Mouse (Mus musculus): ENCODE measurements around the gene Trim47. TPM values are rescaled to one million over a fixed set of nuclear protein-coding genes. Genes with fewer than 3 reads are reported as not detected.

The Trim47 gene
- total and polyA plus RNA-seq, 2 experiments from 2014 or later: 42.8 to 89.0 TPM

- H3K4me1 ChIP-seq (ENCODE audit: control insufficient read depth, insufficient read depth): no peaks in the 10 kb centered on the region
- no peak overlapping the region for H3K27ac ChIP-seq (ENCODE audit: low read depth)
- 81% methylated on average over 2 of the region's 2 CpGs for WGBS
- H3K4me2 ChIP-seq (ENCODE audit: low read depth, low read length): no peak overlapping the region
- H3K9me3 ChIP-seq (replicated peaks; ENCODE audit: control insufficient read depth, low read length): no peaks in the 10 kb centered on the region
- H3K4me3 ChIP-seq (ENCODE audit: low read depth, low read length): no peak overlapping the region
- TF ChIP-seq CTCF (IDR thresholded peaks at IDR 0.05; ENCODE audit: low read depth): no peak
- TF ChIP-seq EP300 (IDR thresholded peaks at IDR 0.05; ENCODE audit: low read depth): no peak
- no peak for ATAC-seq (ENCODE audit: insufficient read depth, low read depth)
- H3K36me3 ChIP-seq (replicated peaks; ENCODE audit: control insufficient read depth, insufficient read depth, low read length): peaks cover 67% of the 10 kb centered on the region
- no peaks in the 10 kb centered on the region for H3K27me3 ChIP-seq (ENCODE audit: control insufficient read depth, insufficient read depth, low read length)
- no peak overlapping the region for H3K9ac ChIP-seq (replicated peaks; ENCODE audit: low read depth, low read length)
- no peak for DNase-seq (ENCODE audit: low spot score)
Measured at GRCm38 (mm10) chr11:116150960-116151359, 23.9 kb upstream of the Trim47 start.

GRCm38 (mm10) chr11:116149341-116149740 is 22.3 kb upstream of the Trim47 start:
- peaks cover 82% of the 10 kb centered on the region for H3K36me3 ChIP-seq (replicated peaks; ENCODE audit: control insufficient read depth, insufficient read depth, low read length)
- no peak overlapping the region for H3K9ac ChIP-seq (replicated peaks; ENCODE audit: low read depth, low read length)
- no peaks in the 10 kb centered on the region for H3K4me1 ChIP-seq (ENCODE audit: control insufficient read depth, insufficient read depth)
- DNase-seq (ENCODE audit: low spot score): no peak
- no peak overlapping the region for H3K4me3 ChIP-seq (ENCODE audit: low read depth, low read length)
- no peaks in the 10 kb centered on the region for H3K9me3 ChIP-seq (replicated peaks; ENCODE audit: control insufficient read depth, low read length)
- TF ChIP-seq EP300 (IDR thresholded peaks at IDR 0.05; ENCODE audit: low read depth) (no peak), CTCF (IDR thresholded peaks at IDR 0.05; ENCODE audit: low read depth) (no peak)
- H3K27me3 ChIP-seq (ENCODE audit: control insufficient read depth, insufficient read depth, low read length): no peaks in the 10 kb centered on the region
- 74% methylated on average over 6 of the region's 6 CpGs for WGBS
- H3K4me2 ChIP-seq (ENCODE audit: low read depth, low read length): no peak overlapping the region
- ATAC-seq (ENCODE audit: insufficient read depth, low read depth): no peak
- H3K27ac ChIP-seq (ENCODE audit: low read depth): no peak overlapping the region

GRCm38 (mm10) chr11:116148761-116149221 is 21.8 kb upstream of the Trim47 start:
- DNase-seq (ENCODE audit: low spot score) (no peak), ATAC-seq (ENCODE audit: insufficient read depth, low read depth) (no peak)
- Histone ChIP-seq H3K9ac (replicated peaks; ENCODE audit: low read depth, low read length) (no peak overlapping the region), H3K36me3 (replicated peaks; ENCODE audit: control insufficient read depth, insufficient read depth, low read length) (peaks cover 79% of the 10 kb centered on the region), H3K4me3 (ENCODE audit: low read depth, low read length) (no peak overlapping the region), H3K4me2 (ENCODE audit: low read depth, low read length) (no peak overlapping the region), H3K27ac (ENCODE audit: low read depth) (no peak overlapping the region), H3K4me1 (ENCODE audit: control insufficient read depth, insufficient read depth) (no peaks in the 10 kb centered on the region), H3K27me3 (ENCODE audit: control insufficient read depth, insufficient read depth, low read length) (no peaks in the 10 kb centered on the region), H3K9me3 (replicated peaks; ENCODE audit: control insufficient read depth, low read length) (no peaks in the 10 kb centered on the region)
- TF ChIP-seq EP300 (IDR thresholded peaks at IDR 0.05; ENCODE audit: low read depth) (no peak), CTCF (IDR thresholded peaks at IDR 0.05; ENCODE audit: low read depth) (no peak)
- WGBS: 53% methylated on average over 20 of the region's 20 CpGs

- no peaks in the 10 kb centered on the region for H3K4me1 ChIP-seq (ENCODE audit: control insufficient read depth, insufficient read depth)
- WGBS: 77% methylated on average over 25 of the region's 25 CpGs
- no peak for DNase-seq (ENCODE audit: low spot score)
Measured at GRCm38 (mm10) chr11:116146294-116146985, 19.4 kb upstream of the Trim47 start.

GRCm38 (mm10) chr11:116145481-116146293 is 18.7 kb upstream of the Trim47 start:
- H3K27ac ChIP-seq (ENCODE audit: low read depth): no peak overlapping the region
- H3K4me1 ChIP-seq (ENCODE audit: control insufficient read depth, insufficient read depth): no peaks in the 10 kb centered on the region
- 73% methylated on average over 18 of the region's 18 CpGs for WGBS
- TF ChIP-seq CTCF (IDR thresholded peaks at IDR 0.05; ENCODE audit: low read depth) (no peak), EP300 (IDR thresholded peaks at IDR 0.05; ENCODE audit: low read depth) (no peak)
- H3K9me3 ChIP-seq (replicated peaks; ENCODE audit: control insufficient read depth, low read length): no peaks in the 10 kb centered on the region
- H3K27me3 ChIP-seq (ENCODE audit: control insufficient read depth, insufficient read depth, low read length): no peaks in the 10 kb centered on the region
- no peak for DNase-seq (ENCODE audit: low spot score)
- peaks cover 62% of the 10 kb centered on the region for H3K36me3 ChIP-seq (replicated peaks; ENCODE audit: control insufficient read depth, insufficient read depth, low read length)
- H3K4me3 ChIP-seq (ENCODE audit: low read depth, low read length): no peak overlapping the region
- no peak overlapping the region for H3K9ac ChIP-seq (replicated peaks; ENCODE audit: low read depth, low read length)
- no peak for ATAC-seq (ENCODE audit: insufficient read depth, low read depth)
- H3K4me2 ChIP-seq (ENCODE audit: low read depth, low read length): no peak overlapping the region

More at GRCm38 (mm10) chr11:116146294-116146985, 19.4 kb upstream of the Trim47 start:
- ATAC-seq (ENCODE audit: insufficient read depth, low read depth): no peak
- Histone ChIP-seq H3K4me2 (ENCODE audit: low read depth, low read length) (no peak overlapping the region), H3K9ac (replicated peaks; ENCODE audit: low read depth, low read length) (no peak overlapping the region), H3K4me3 (ENCODE audit: low read depth, low read length) (no peak overlapping the region), H3K36me3 (replicated peaks; ENCODE audit: control insufficient read depth, insufficient read depth, low read length) (peaks cover 69% of the 10 kb centered on the region), H3K9me3 (replicated peaks; ENCODE audit: control insufficient read depth, low read length) (no peaks in the 10 kb centered on the region), H3K27ac (ENCODE audit: low read depth) (no peak overlapping the region), H3K27me3 (ENCODE audit: control insufficient read depth, insufficient read depth, low read length) (no peaks in the 10 kb centered on the region)
- TF ChIP-seq EP300 (IDR thresholded peaks at IDR 0.05; ENCODE audit: low read depth) (no peak), CTCF (IDR thresholded peaks at IDR 0.05; ENCODE audit: low read depth) (no peak)

Data from heart, postnatal 0 days (tissue).